Mouse (Mus musculus) brain, embryonic 14.5 days (tissue): ENCODE results near the gene 1700011L22Rik.

ENCODE experiments used
- CTCF ChIP-seq: fragments of 200-500 bp; IDR thresholded peaks from 2 replicates; pipeline ENCODE4 v1.5.1; 2012; ENCODE audit warnings: inconsistent platforms, mild to moderate bottlenecking, moderate library complexity, borderline replicate concordance; ENCODE audit not compliant: insufficient read depth, insufficient read length; ENCODE audit errors: extremely low read depth
- POLR2A ChIP-seq: fragments of 200-500 bp; IDR thresholded peaks from 2 replicates; pipeline ENCODE4 v1.6.1; 2012; ENCODE audit warnings: mild to moderate bottlenecking, inconsistent platforms, borderline replicate concordance; ENCODE audit not compliant: poor library complexity, insufficient read depth, insufficient read length, severe bottlenecking; ENCODE audit errors: extremely low read depth

DNA sequence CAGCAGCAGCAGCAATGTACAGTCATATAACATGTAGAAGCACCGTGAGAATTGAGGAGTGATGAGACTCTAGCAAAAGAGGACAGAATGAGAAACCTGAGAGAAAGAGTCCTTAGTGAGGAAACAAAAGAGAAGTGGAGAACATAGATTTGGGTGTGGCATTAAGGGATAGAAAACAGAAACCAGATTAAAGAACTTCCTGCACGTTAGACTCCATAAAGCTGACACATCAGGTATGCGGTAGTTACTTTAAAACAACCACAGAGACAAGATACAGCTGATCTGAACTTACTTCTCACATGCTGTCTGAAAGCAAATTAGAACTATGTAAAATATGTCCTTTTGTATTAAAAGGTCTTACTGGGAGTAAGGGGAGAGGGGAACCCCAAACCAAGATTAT is 38.1 kb upstream of the 1700011L22Rik start:
- TF ChIP-seq CTCF (no peak), POLR2A (no peak)
